Mouse (Mus musculus): Measurements from ENCODE around the gene 1810013L24Rik. TPM values are rescaled to one million over a fixed set of nuclear protein-coding genes. Genes with fewer than 3 reads are reported as not detected.

1810013L24Rik gene
- polyA plus RNA-seq, 1 experiment from 2014 or later: 13.7 TPM

GRCm38 (mm10) chr16:8791949-8792557 lies 37.8 kb upstream of the 1810013L24Rik start, which contains the start of gene Usp7:
TSS of gene Usp7 (minus strand) at chr16:8792308.
- ATAC-seq (ENCODE audit: insufficient number of reproducible peaks, insufficient read depth, low FRiP score, low read depth): no peak
- Histone ChIP-seq H3K9me3 (ENCODE audit: control insufficient read depth, low read length) (no peaks in the 10 kb centered on the region), H3K4me3 (ENCODE audit: control insufficient read depth in 1 of 2, insufficient read depth in 1 of 2, low read depth in 1 of 2, low read length in 2 of 2) (no peak within 1 kb of the TSS), H3K36me3 (ENCODE audit: control insufficient read depth, insufficient read depth, low read length) (no peaks in the 10 kb centered on the region), H3K27ac (replicated peaks in 1 of 2; ENCODE audit: control insufficient read depth in 1 of 2, insufficient read depth in 1 of 2, low read depth in 2 of 2, low read length in 2 of 2) (no peak within 1 kb of the TSS), H3K27me3 (ENCODE audit: control insufficient read depth, insufficient read depth, low read length) (no peaks in the 10 kb centered on the region), H3K9ac (ENCODE audit: low read length) (no peak within 1 kb of the TSS), H3K4me1 (ENCODE audit: control insufficient read depth in 2 of 2, insufficient read depth in 2 of 2, low read length in 2 of 2) (no peaks in the 10 kb centered on the region), H3K4me2 (ENCODE audit: low read length) (no peak within 1 kb of the TSS)
- WGBS: 92% methylated on average over 20 of the region's 20 CpGs

DNA sequence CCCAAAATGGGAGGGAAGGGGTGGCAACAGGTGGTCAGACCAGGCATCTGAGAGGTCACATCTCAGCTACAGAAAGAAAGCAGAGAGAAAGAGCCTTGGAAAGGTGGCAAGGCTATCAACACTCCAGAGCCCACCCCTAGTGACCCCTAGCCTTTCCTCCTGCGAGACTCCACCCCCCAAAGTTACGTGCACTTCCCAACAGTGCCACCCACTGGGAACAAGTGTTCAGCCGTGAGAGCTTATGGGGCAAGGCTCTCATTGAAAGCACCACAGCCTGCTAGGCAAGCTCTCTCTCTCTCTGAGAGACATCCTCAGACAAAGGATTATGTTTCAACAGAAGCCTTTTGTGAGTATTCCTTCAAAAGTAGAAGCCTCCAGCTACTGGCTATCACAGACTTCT lies 34.9 kb upstream of the 1810013L24Rik start:
- H3K4me1 ChIP-seq (ENCODE audit: control insufficient read depth in 2 of 2, insufficient read depth in 2 of 2, low read length in 2 of 2): no peaks in the 10 kb centered on the region
- no peak overlapping the region for H3K4me3 ChIP-seq (ENCODE audit: control insufficient read depth in 1 of 2, insufficient read depth in 1 of 2, low read depth in 1 of 2, low read length in 2 of 2)
- H3K9ac ChIP-seq (ENCODE audit: low read length): no peak overlapping the region
- ATAC-seq (ENCODE audit: insufficient number of reproducible peaks, insufficient read depth, low FRiP score, low read depth): no peak
- no peaks in the 10 kb centered on the region for H3K9me3 ChIP-seq (ENCODE audit: control insufficient read depth, low read length)
- 6% methylated on average over 3 of the region's 3 CpGs for WGBS
- no peaks in the 10 kb centered on the region for H3K36me3 ChIP-seq (ENCODE audit: control insufficient read depth, insufficient read depth, low read length)
- no peak overlapping the region for H3K27ac ChIP-seq (replicated peaks in 1 of 2; ENCODE audit: control insufficient read depth in 1 of 2, insufficient read depth in 1 of 2, low read depth in 2 of 2, low read length in 2 of 2)
- H3K27me3 ChIP-seq (ENCODE audit: control insufficient read depth, insufficient read depth, low read length): no peaks in the 10 kb centered on the region
- no peak overlapping the region for H3K4me2 ChIP-seq (ENCODE audit: low read length)

DNA sequence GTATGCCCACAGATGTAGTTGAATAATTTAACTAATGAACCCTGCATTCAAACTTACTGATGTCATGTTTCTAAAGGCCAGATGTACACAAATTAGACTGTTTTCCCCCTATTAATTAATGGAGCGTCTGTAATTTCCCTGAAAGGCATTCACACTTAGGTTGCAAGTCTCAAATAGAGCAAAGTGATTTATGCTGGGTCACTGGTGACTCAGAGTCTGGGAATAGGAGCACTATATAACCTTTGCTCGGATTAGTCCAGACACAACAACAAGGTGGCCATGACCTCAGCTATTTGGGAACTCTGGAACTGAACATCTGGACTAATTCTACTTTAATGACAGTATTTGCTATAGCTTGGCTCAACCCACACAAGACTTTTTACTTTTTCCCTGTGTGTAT lies 34.0 kb upstream of the 1810013L24Rik start:
- Histone ChIP-seq H3K9ac (ENCODE audit: low read length) (no peak overlapping the region), H3K9me3 (ENCODE audit: control insufficient read depth, low read length) (peaks cover 8% of the 10 kb centered on the region)
- 76% methylated on average over 2 of the region's 2 CpGs for WGBS

GRCm38 (mm10) chr16:8806703-8807102 lies 23.2 kb upstream of the 1810013L24Rik start:
- 21% methylated on average over 4 of the region's 4 CpGs for WGBS
- no peak for ATAC-seq (ENCODE audit: insufficient number of reproducible peaks, insufficient read depth, low FRiP score, low read depth)
- H3K4me2 ChIP-seq (ENCODE audit: low read length): no peak overlapping the region

More for the DNA sequence above, 34.0 kb upstream of the 1810013L24Rik start:
- Histone ChIP-seq H3K4me1 (ENCODE audit: control insufficient read depth in 2 of 2, insufficient read depth in 2 of 2, low read length in 2 of 2) (no peaks in the 10 kb centered on the region), H3K27me3 (ENCODE audit: control insufficient read depth, insufficient read depth, low read length) (no peaks in the 10 kb centered on the region), H3K4me2 (ENCODE audit: low read length) (no peak overlapping the region), H3K36me3 (ENCODE audit: control insufficient read depth, insufficient read depth, low read length) (no peaks in the 10 kb centered on the region), H3K27ac (replicated peaks in 1 of 2; ENCODE audit: control insufficient read depth in 1 of 2, insufficient read depth in 1 of 2, low read depth in 2 of 2, low read length in 2 of 2) (no peak overlapping the region), H3K4me3 (ENCODE audit: control insufficient read depth in 1 of 2, insufficient read depth in 1 of 2, low read depth in 1 of 2, low read length in 2 of 2) (no peak overlapping the region)
- no peak for ATAC-seq (ENCODE audit: insufficient number of reproducible peaks, insufficient read depth, low FRiP score, low read depth)

DNA sequence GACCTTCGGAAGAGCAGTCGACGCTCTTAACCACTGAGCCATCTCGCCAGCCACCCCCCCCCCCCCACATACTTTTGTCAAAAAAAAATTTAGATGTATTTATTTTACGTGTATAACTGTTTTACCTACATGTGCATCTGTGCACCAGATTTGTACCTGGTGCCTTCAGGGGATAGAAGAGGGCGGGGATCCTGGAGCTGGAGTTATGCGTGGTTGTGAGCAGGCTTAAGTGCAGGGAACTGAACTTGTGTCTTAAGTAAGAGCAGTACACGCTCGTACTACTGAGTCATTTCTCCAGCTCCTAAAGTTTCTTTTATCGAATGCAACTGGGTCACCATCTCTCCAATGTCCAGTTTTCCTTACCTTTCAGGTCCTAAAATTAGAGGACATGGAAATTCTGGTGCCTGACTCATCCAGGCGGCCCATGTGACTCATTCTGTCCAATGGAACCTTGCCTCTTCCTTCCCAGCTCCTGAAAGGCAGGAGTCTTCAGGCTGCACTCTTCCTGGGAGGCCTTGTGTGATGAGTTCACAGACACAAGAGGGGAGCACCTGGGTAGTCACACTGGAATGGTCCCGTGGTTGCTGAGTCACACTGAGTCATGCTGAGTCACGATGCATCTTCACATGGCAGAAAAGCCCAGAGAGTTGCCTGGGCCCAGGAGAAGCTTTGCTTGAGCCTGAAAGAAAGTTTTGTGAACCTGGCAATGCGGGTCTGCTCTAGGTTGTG lies 19.3 kb upstream of the 1810013L24Rik start:
- 87% methylated on average over 14 of the region's 14 CpGs for WGBS
- no peak overlapping the region for H3K27ac ChIP-seq (replicated peaks in 1 of 2; ENCODE audit: control insufficient read depth in 1 of 2, insufficient read depth in 1 of 2, low read depth in 2 of 2, low read length in 2 of 2)

More at GRCm38 (mm10) chr16:8806703-8807102, 23.2 kb upstream of the 1810013L24Rik start:
- Histone ChIP-seq H3K27ac (replicated peaks in 1 of 2; ENCODE audit: control insufficient read depth in 1 of 2, insufficient read depth in 1 of 2, low read depth in 2 of 2, low read length in 2 of 2) (no peak overlapping the region), H3K36me3 (ENCODE audit: control insufficient read depth, insufficient read depth, low read length) (no peaks in the 10 kb centered on the region), H3K27me3 (ENCODE audit: control insufficient read depth, insufficient read depth, low read length) (no peaks in the 10 kb centered on the region), H3K4me3 (ENCODE audit: control insufficient read depth in 1 of 2, insufficient read depth in 1 of 2, low read depth in 1 of 2, low read length in 2 of 2) (no peak overlapping the region), H3K4me1 (ENCODE audit: control insufficient read depth in 2 of 2, insufficient read depth in 2 of 2, low read length in 2 of 2) (no peaks in the 10 kb centered on the region), H3K9me3 (ENCODE audit: control insufficient read depth, low read length) (no peaks in the 10 kb centered on the region), H3K9ac (ENCODE audit: low read length) (no peak overlapping the region)

DNA sequence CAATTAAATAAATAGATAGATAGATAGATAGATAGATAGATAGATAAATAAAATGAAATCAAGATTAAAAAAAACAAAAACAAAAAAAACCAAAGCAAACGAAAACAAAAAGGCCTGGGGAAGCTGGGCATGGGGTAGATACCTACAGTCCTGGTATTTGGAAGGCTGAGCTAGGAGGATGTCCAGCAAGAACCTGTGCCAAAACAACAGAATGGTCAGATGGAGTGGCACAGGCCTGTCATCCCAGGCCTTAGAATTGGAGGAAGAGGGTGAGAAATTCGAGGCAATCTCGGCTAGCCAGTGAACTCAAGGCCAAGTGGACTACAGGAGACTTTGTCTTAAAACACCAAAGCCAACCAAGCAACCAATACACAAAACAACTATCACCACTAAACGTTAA lies 12.0 kb upstream of the 1810013L24Rik start:
- Histone ChIP-seq H3K27me3 (ENCODE audit: control insufficient read depth, insufficient read depth, low read length) (no peaks in the 10 kb centered on the region), H3K9ac (ENCODE audit: low read length) (no peak overlapping the region), H3K4me3 (ENCODE audit: control insufficient read depth in 1 of 2, insufficient read depth in 1 of 2, low read depth in 1 of 2, low read length in 2 of 2) (no peak overlapping the region), H3K36me3 (ENCODE audit: control insufficient read depth, insufficient read depth, low read length) (no peaks in the 10 kb centered on the region), H3K4me2 (ENCODE audit: low read length) (no peak overlapping the region), H3K9me3 (ENCODE audit: control insufficient read depth, low read length) (no peaks in the 10 kb centered on the region), H3K4me1 (ENCODE audit: control insufficient read depth in 2 of 2, insufficient read depth in 2 of 2, low read length in 2 of 2) (no peaks in the 10 kb centered on the region), H3K27ac (replicated peaks in 1 of 2; ENCODE audit: control insufficient read depth in 1 of 2, insufficient read depth in 1 of 2, low read depth in 2 of 2, low read length in 2 of 2) (no peak overlapping the region)
- no peak for ATAC-seq (ENCODE audit: insufficient number of reproducible peaks, insufficient read depth, low FRiP score, low read depth)
- 58% methylated on average over 4 of the region's 4 CpGs for WGBS

More for the DNA sequence above, 19.3 kb upstream of the 1810013L24Rik start:
- peak; percentile 79 for ATAC-seq (ENCODE audit: insufficient number of reproducible peaks, insufficient read depth, low FRiP score, low read depth)
- Histone ChIP-seq H3K9ac (ENCODE audit: low read length) (no peak overlapping the region), H3K27me3 (ENCODE audit: control insufficient read depth, insufficient read depth, low read length) (no peaks in the 10 kb centered on the region), H3K9me3 (ENCODE audit: control insufficient read depth, low read length) (no peaks in the 10 kb centered on the region), H3K4me3 (ENCODE audit: control insufficient read depth in 1 of 2, insufficient read depth in 1 of 2, low read depth in 1 of 2, low read length in 2 of 2) (no peak overlapping the region), H3K4me2 (ENCODE audit: low read length) (no peak overlapping the region), H3K36me3 (ENCODE audit: control insufficient read depth, insufficient read depth, low read length) (no peaks in the 10 kb centered on the region), H3K4me1 (ENCODE audit: control insufficient read depth in 2 of 2, insufficient read depth in 2 of 2, low read length in 2 of 2) (no peaks in the 10 kb centered on the region)

GRCm38 (mm10) chr16:8821429-8821828 lies 8.5 kb upstream of the 1810013L24Rik start:
- no peaks in the 10 kb centered on the region for H3K36me3 ChIP-seq (ENCODE audit: control insufficient read depth, insufficient read depth, low read length)
- ATAC-seq (ENCODE audit: insufficient number of reproducible peaks, insufficient read depth, low FRiP score, low read depth): no peak
- H3K9ac ChIP-seq (ENCODE audit: low read length): no peak overlapping the region
- no peaks in the 10 kb centered on the region for H3K27me3 ChIP-seq (ENCODE audit: control insufficient read depth, insufficient read depth, low read length)
- H3K4me3 ChIP-seq (ENCODE audit: control insufficient read depth in 1 of 2, insufficient read depth in 1 of 2, low read depth in 1 of 2, low read length in 2 of 2): no peak overlapping the region
- H3K4me1 ChIP-seq (ENCODE audit: control insufficient read depth in 2 of 2, insufficient read depth in 2 of 2, low read length in 2 of 2): no peaks in the 10 kb centered on the region
- no peak overlapping the region for H3K27ac ChIP-seq (replicated peaks in 1 of 2; ENCODE audit: control insufficient read depth in 1 of 2, insufficient read depth in 1 of 2, low read depth in 2 of 2, low read length in 2 of 2)
- 81% methylated on average over 1 of the region's 1 CpGs for WGBS
- no peaks in the 10 kb centered on the region for H3K9me3 ChIP-seq (ENCODE audit: control insufficient read depth, low read length)
- no peak overlapping the region for H3K4me2 ChIP-seq (ENCODE audit: low read length)

Data from heart, embryonic 14.5 days (tissue).